Mouse (Mus musculus) neutrophil, adult 59 days (primary cell): ENCODE data around the gene Abcb6. TPM values are rescaled to one million over a fixed set of nuclear protein-coding genes. Genes with fewer than 3 reads are reported as not detected.

Experiments used
- total RNA-seq, 2 experiments: library from RNA; stranded (reverse); gene quantifications; 1 replicate in 1 of 2; 2 replicates in 1 of 2; pipeline ENCODE4 v1.2.4; 2023

The Abcb6 gene
- 1 to 10 TPM; 6.7 TPM for total RNA-seq

GRCm38 (mm10) chr1:75180105-75180590 is at the start of gene Abcb6:
TSS of gene Abcb6 (minus strand) at chr1:75180392.

GRCm38 (mm10) chr1:75219531-75219930 is 39.3 kb upstream of the Abcb6 start, which contains the start of gene Tuba4a:
TSS of gene Tuba4a (minus strand) at chr1:75219865.

GRCm38 (mm10) chr1:75210136-75211087 is 30.2 kb upstream of the Abcb6 start, which contains the start of the genes Glb1l and Stk16:
TSS of gene Glb1l (minus strand) at chr1:75210813.
TSS of gene Stk16 (plus strand) at chr1:75210838.

GRCm38 (mm10) chr1:75191622-75192402 is 11.6 kb upstream of the Abcb6 start, which contains the start of the genes Ankzf1 and Atg9a:
TSS of gene Ankzf1 (plus strand) at chr1:75192151.
TSS of gene Atg9a (minus strand) at chr1:75192196.

GRCm38 (mm10) chr1:75168472-75169464 is 11.4 kb downstream of the Abcb6 start, which contains the start of gene Zfand2b:
TSS of gene Zfand2b (plus strand) at chr1:75168646.

GRCm38 (mm10) chr1:75142301-75143261 is 37.6 kb downstream of the Abcb6 start, which contains the start of the genes Cnppd1 and Retreg2:
TSS of gene Cnppd1 (minus strand) at chr1:75142711.
TSS of gene Retreg2 (plus strand) at chr1:75142778.

GRCm38 (mm10) chr1:75133421-75134207 is 46.6 kb downstream of the Abcb6 start, which contains the start of gene Slc23a3:
TSS of gene Slc23a3 (minus strand) at chr1:75133890.

GRCm38 (mm10) chr1:75124346-75125321 is 55.6 kb downstream of the Abcb6 start, which contains the start of gene Nhej1:
TSS of gene Nhej1 (minus strand) at chr1:75125200.

Other genes starting within 250 kb of the Abcb6 start
- gene Cfap65, start 244.8 kb downstream of the Abcb6 start, total RNA-seq: not detected
- gene Ihh, start 228.7 kb downstream of the Abcb6 start, total RNA-seq: under 1 TPM in 1 of 2 experiments, not detected in 1; 0.58 TPM
- gene Nhej1, start 55.2 kb downstream of the Abcb6 start, total RNA-seq: 10 to 100 TPM in 1 of 2 experiments, 1 to 10 TPM in 1; 7.5 to 10.2 TPM
- 1 to 10 TPM; 1.2 to 1.5 TPM for gene Slc23a3, start 46.5 kb downstream of the Abcb6 start, total RNA-seq
- gene Cnppd1, start 37.7 kb downstream of the Abcb6 start, total RNA-seq: 100 to 1,000 TPM; 103 to 115 TPM
- gene Retreg2, start 37.6 kb downstream of the Abcb6 start, total RNA-seq: 10 to 100 TPM; 64.6 to 70.8 TPM
- 10 to 100 TPM; 52.0 to 63.6 TPM for gene Zfand2b, start 11.7 kb downstream of the Abcb6 start, total RNA-seq
- 10 to 100 TPM; 18.8 to 20.0 TPM for gene Ankzf1, start 11.8 kb upstream of the Abcb6 start, total RNA-seq
- 10 to 100 TPM; 69.0 to 69.1 TPM for gene Atg9a, start 11.8 kb upstream of the Abcb6 start, total RNA-seq
- 10 to 100 TPM; 18.7 to 22.2 TPM for gene Glb1l, start 30.4 kb upstream of the Abcb6 start, total RNA-seq
- gene Stk16, start 30.4 kb upstream of the Abcb6 start, total RNA-seq: 100 to 1,000 TPM; 127 to 139 TPM
- 100 to 1,000 TPM; 415 to 449 TPM for gene Tuba4a, start 39.5 kb upstream of the Abcb6 start, total RNA-seq
- gene A630095N17Rik, start 51.7 kb upstream of the Abcb6 start, total RNA-seq: not detected
- gene Dnajb2, start 56.0 kb upstream of the Abcb6 start, total RNA-seq: 10 to 100 TPM in 1 of 2 experiments, 1 to 10 TPM in 1; 8.7 to 11.0 TPM
- gene Ptprn, start 84.1 kb upstream of the Abcb6 start, total RNA-seq: not detected
- not detected for gene Resp18, start 98.0 kb upstream of the Abcb6 start, total RNA-seq
- 10 to 100 TPM; 27.7 to 32.2 TPM for gene Dnpep, start 137.6 kb upstream of the Abcb6 start, total RNA-seq
- gene Des, start 179.9 kb upstream of the Abcb6 start, total RNA-seq: under 1 TPM; 0.16 to 0.31 TPM
- not detected for gene Speg, start 194.9 kb upstream of the Abcb6 start, total RNA-seq